Mouse (Mus musculus): ENCODE results near the gene Krtcap3.
A peak's percentile ranks its signal among the peaks of the same experiment; 100 is the strongest.
"Not testable (repeated sequence)": the region's sequence is repeated elsewhere in the genome, so short reads cannot be mapped to it uniquely, and the experiment has no call there.

Gene Krtcap3

DNA sequence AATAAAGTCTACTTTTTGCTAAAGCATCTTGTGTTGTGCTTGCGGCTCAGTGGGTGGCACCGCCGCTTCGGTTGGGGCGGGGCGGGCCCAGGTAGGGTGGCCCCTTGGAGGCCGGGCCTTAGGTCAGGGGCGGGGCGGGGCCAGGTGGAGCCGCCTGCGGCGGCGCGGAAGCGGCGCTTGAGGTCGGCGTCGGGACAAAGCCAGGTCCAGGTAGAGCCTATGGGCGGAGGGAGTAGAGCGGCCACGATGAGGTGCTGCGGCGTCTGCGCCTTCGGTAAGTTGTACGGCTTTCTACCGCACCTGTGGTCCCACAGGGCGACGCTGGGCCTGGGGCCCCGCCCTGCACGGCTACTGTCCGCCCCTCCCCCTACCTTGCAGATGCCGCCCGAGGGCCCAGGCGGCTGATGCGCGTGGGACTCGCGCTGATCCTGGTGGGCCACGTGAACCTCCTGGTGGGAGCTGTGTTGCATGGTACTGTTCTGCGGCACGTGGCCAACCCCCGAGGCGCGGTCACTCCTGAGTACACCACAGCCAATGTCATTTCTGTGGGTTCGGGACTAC lies at the start of gene Krtcap3:
TSS of gene Krtcap3 (plus strand) at position 151 of the 561 bp plus-strand sequence.
- no peak for DNase-seq

DNA sequence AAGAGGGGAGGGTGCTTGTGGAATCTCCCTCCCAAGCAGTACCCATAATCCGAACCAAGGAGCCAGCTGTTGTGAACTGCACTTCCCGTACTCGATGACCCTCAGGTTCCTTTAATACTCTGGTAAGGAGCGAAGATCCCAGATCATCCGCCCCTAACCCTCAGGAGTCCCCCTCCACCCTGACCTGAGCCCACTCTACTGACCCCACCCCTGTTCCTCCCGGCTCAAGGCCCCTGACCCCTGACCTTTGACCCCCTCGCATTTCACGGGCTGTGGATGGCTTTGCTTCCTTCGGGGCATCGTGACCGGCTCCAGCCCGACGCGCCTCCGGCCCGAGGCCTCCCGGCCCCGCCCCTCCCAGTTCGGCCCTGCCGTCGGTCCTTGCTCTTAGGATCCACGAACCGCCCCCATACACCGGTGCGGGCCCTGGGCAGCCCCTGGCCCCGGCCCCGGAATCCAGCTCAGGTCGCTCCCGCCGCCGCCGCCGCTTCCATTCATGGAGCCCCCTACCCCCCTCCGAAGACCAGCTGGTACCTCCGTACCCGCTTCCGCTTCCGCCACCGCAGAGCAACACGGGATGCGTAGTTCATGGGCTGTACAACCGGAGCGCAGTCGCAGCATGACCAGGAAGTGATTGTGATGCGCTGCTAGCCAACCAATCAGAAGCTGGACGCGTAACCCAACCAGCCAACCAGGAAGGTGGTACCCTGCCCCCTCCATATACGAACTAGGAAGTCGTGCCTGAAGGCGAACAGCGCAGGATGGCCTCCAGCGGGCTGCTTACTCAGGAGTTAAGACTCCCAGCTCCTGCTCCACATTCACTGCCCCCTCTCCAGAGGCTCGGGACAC lies 49.5 kb upstream of the Krtcap3 start, which contains the start of gene Zfp513:
TSS of gene Zfp513 (minus strand) at position 562 of the 849 bp plus-strand sequence.
- DNase-seq = peak; percentile 96

DNA sequence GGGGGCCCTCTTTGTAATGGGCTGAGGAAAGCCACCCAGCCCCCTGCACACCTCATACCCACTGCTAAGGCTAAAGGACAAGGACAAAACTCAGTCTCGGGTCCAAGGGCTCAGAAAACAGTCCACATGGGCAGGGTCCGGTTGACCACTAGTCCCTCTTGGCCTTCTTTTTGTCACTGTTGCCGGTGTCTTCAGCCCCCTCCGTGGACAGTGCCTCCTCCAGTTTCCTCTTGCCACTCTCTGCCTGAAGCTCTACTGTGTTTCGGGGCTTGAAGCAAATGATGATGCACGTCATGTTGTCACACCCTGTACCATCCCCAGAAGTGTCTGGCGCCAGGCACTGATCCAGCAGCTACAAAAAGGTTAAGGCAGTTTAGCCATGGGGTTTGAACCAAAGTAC lies 48.6 kb upstream of the Krtcap3 start:
- no peak for DNase-seq

DNA sequence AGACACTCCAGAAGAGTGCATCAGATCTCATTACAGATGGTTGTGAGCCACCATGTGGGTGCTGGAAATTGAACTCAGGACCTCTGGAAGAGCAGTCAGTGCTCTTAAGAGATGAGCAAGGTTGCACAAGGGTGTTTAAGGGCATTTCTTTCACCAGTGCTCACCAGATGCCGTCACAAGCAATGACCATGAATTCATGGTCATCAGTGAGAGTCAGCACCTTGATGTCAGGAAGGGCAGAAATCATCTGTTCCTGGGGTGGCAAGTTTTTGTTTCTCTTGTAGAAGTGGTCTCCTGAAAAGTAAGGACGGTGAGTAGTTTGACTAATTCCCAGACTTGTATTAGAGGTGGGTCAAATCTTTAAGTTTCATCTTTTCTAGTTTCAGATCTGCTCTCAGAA lies 47.6 kb upstream of the Krtcap3 start:
- no peak for DNase-seq

DNA sequence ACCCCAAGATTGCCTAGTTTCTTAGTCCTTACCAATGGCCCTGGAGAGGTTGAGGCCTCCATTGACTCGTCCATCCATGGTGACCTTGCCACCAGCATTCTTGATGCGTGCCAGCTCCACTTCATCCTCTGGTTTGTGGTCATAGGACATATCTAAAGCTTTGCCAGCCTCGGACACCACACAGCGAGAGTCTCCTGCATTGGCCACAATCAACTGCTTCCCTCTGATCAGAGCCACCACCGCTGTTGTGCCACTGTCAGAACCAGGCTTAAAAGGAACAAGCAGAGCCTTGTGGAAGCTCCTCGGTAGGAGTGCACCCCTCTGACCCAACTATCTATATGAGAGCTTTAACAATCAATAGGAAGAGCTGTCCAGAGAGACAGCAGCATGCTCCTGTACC lies 47.1 kb upstream of the Krtcap3 start:
- DNase-seq = no peak

DNA sequence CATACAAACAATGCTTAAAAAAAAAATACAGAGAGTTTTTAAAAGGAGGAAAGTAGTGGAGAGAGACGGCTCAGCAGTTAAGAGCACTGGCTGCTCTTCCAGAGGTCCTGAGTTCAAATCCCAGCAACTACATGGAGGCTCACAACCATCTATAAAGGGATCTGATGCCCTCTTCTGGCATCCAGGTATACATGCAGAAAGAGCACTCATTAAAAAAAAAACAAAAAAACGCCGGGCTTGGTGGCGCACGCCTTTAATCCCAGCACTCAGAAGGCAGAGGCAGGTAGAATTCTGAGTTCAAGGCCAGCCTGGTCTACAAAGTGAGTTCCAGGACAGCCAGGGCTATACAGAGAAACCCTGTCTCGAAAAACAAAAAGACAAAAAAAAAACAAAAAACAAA lies 34.9 kb upstream of the Krtcap3 start:
- not testable (repeated sequence) for DNase-seq

DNA sequence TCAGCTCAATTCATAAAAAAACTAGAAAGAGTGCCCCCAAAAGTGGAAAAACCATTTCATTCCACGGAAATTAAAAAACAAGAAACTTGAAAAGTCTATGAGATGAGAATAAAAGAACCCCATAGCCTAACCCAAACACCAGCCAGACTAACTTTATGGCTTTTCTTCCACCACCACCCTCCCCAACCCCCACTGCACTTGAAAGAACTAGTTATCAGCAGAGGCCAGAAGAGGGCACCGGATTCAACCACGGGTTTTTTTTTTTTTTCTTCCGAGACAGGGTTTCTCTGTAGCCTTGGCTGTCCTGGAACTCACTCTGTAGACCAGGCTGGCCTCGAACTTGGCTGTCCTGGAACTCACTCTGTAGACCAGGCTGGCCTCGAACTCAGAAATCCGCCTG lies 33.2 kb upstream of the Krtcap3 start:
- no peak for DNase-seq

DNA sequence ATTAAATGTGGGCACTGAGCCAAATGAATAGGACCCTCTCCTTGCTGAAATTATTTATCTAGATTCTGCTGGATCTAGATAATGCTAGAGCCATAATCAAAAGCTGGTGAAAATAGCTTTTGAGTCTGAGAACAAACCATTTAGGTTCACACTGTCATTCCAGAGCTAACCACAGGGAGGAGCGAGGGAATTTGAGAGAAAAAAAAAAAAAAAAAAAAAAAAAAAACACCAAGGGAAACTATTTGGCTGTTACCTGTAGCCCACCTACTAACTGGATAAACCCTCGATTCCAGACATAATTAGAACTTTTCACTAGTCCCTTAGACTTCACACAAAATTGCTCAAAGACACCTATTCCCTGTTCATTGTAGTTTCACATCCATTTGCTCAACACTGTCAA lies 32.4 kb upstream of the Krtcap3 start:
- DNase-seq = no peak

DNA sequence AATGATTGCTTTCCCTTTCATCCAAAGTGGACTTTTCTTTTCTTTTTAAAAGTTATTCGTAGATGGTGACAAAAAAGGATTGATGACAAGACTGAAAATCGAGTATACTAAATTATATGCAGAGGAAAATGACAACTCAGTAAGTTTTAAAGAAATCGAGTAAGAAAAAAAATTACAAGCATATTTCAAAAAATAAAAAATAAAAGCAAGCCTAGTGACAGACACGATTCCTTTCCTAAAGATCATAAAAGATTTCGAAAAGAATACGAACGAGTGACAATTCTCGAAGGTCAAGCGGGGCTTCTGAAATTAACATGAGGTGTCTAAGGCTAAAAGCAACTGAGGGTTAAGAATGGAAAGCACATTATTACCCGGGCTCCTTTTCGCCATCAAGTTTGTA lies 32.0 kb upstream of the Krtcap3 start:
- no peak for DNase-seq

DNA sequence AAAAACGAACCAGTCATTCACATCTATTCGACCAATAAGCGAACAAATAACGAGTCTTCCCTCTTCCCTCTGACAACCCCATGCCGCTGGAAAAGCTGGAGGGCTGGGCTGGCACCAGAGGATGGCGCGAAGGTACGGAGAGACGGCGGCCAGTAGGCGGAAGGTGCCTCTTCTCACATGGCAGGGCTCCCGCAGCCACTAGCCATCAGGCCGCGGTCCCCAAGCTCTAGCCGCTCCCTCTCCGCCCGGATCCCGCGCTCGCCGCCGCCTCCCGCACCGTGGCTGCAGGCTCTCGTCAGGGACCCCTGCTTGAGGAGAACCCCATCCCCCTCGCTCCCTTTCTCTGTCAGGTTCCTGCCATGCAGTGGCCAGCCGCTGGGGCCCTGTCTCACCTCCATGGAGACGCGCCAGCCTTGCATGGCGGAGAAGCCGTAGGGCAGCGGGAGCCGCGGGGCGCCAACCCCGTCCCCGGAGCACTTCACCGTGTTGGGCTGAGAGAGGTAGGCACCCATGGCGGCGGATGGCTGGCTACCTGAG lies 31.5 kb upstream of the Krtcap3 start:
- no peak for DNase-seq

DNA sequence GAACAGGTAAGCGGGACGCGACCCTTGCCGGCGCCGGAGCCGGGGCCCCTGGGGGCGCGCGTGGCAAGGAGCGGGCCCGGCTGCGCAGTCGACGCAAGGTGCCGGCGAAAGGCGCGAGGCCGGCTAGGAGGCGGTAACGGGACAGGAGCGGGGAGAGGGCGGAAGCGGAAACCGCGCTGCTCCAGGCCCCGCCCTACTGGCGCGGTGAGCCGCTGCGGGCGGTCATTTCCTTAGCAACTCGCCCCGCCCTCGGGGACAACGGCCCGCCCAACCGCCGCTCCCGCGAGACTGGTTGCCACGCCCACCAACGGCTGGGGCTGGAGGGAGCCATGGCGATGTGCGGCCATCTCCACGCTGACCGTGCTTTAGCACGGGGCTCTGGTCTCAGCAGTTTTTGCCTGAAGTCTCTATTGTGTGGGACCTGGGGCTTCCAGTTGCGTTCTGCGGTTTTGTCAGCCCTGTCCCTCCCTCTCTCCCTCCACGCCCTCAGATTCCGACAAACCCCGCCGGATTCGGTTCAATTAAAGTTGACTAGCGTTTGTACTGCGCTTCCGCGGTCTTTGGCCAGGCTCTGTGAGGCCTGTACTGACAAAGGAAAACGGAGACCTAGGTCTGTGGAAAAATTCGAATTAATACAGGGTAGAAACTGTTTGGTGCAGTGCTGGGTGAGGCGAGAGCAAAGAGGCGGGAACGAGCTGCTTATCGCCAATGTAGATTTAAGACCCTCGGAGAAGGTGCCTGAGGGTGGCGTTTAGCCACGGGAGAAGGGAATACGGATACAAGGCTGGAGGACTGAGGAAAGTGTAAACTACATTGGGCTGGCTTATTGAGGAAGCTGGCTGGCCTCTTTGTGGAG lies 30.8 kb upstream of the Krtcap3 start, which contains the start of gene Ppm1g:
TSS of gene Ppm1g (minus strand) at position 240 of the 856 bp plus-strand sequence.
- DNase-seq = peak; percentile 95

DNA sequence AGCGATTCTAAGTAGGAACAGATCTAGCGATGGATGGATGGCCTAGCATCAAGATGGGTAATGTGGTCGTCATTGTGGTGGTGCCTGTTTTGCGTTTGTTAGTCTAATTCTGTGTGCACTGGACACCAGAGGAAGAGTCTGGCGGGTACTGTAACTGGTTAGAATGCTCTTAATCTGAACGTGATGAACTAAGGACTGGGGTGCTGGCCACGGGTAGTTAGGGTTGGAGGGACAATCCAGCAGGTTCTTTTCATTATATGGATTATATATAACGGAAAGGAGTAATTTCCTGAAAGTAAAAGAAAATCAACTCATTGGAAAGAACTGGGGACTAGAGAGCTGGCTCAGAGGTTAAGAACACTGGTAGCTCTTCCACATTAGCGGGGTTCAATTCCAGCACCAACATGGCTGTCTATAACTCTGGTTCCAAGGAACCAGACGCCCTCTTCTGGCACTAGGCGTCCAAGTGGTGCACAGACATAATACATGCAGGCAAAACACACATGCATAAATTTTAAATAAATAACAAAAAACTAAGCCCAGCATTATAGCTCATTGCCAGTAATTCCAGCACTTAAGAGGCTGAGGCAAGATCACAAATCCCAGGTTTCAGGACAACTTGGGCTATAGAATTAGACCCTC lies 30.1 kb upstream of the Krtcap3 start:
- DNase-seq = no peak

DNA sequence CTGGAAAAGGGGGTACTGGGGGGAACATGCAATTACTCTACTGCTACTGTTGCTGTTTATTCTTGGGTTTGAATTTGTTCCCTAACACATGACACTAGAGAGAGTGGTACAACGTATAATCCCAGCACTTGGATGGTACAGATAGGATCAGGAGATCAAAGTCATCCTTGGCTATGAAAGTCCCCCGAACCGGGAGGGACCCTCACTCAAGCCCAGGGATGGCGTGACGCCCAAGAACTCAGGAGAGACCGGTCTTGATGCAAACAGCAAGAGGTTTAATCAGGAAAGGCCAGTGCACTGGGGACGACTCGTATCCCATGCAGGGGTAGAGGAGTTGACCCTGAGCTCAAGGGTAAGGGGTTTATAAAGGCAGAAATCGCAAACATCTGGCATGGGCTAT lies 28.8 kb upstream of the Krtcap3 start:
- no peak for DNase-seq

DNA sequence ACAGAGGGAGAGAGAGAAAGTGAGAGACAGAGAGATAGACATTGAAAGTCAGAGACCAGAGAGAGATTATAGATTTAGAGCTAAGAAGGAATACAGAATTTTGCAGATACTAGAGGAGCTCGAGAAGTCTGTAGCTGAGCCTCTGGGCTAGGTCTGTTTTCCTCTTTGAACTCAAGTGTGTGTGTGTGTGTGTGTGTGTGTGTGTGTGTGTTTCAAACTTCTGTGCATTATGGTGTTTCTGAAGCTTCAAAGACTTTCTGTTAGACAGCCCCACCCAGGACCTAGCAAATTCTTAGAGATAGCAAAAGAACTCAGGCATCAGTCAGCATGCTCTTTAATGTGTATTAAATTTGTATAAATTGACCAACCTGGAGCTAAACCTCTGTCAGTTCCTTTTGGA lies 24.9 kb upstream of the Krtcap3 start:
- DNase-seq = no peak

DNA sequence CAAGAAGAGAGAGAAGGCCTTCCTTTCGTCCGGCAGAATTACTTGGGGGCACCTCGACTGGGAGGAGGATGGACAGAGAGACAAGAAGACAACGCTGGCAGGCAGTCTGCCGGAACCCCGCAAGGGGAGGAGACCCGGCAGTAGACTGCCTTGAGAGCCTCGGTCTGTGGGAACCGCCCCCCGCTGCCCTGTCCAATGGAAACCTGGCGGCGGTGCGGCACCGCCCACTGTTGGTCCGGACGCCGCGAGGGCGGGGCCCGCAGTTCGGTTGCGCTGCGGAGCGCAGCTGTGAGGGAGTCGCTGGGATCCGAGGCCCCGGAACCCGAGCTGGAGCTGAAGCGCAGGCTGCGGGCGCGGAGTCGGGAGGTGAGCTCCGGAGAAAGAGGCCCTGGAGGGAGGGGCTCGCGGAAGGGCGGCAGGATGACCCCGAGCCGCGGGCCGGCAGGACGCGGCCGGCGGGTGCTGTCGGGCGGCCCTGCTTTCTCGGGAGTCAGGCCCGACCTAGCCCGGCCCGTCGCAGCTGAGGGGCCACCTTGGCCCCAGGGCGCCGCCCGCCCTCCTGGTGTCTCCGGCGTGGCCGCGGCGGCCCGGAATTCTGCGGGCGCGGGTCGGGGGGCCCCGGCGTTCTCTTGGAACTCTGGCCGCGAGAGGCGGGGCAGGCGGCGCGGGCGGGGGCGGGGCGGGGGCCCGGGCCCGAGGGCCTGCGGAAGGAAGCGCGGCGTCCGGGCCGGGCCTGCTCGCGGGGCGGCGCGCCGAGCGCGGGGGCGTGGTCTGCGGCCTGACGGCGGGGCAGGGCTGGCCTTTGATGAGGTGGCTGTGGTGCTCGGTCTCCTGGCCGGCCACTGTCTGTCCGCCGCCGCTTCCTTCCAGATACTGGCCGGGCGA lies 10.6 kb upstream of the Krtcap3 start, which contains the start of the genes Nrbp1 and Gm9970:
TSS of gene Nrbp1 (plus strand) at position 228 of the 885 bp plus-strand sequence.
TSS of gene Gm9970 (minus strand) at position 596 of the 885 bp plus-strand sequence.
- peak; percentile 94 for DNase-seq

DNA sequence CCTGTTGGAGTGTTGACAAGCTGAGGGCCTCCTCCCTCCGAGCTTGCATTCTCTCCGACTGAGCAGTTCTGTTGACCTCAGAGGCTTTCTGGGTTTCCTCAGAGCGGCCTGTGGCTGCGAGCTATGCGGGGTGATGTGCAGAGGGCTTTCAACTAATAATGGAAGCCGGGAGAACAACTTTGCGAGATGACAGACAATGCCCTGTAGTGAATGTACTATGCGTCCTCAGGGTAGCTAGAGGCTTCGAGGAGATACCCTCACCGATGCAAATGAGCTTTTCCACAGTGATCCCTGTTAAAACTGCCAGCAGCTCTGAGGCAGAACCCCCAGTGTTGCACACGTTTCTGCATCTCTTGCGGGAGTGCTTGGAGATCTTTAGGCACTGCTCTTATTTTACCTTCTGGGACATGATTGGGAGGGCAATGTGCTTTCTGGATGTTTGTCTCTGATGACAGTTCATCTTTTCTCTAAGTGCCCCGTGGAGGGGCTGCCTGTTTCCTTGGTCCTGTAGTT lies 9.9 kb upstream of the Krtcap3 start:
- DNase-seq = no peak

DNA sequence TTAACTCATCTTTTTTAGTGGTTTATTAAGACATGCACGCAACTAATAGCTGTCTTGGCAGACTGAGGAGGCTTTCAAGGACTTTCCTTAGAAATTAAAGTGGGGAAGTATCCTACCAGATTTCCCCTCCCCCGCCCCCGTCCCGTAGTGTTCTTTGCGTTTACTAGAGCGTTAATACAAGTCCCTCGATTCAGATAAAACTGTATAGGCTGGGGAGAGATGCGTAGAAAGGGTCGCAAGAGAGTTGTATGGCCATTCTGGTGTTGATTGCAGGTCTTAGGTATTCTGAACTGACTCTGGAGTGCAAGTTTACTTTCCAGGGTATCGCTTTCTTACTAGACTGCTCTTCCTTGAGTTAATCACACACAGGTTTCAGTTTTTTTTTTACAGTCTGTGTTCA lies 9.3 kb upstream of the Krtcap3 start:
- no peak for DNase-seq

DNA sequence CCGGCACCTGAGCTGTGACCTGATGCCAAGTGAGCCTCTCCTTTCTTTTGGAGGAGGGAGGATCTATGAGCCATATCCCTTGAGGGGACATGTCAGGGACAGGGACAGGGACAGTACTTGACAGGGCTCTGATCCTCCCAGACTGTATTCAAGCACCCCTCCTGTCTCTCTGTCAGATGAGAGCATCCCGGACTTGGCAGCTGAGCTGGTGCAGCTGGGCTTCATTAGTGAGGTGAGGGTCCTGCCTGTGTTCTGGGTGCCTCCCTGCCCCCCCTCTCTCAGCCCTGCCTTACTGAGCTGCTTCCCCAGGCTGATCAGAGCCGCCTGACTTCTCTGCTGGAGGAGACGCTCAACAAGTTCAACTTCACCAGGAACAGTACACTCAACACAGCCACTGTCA lies 775 bp upstream of the Krtcap3 start:
- DNase-seq = no peak

DNA sequence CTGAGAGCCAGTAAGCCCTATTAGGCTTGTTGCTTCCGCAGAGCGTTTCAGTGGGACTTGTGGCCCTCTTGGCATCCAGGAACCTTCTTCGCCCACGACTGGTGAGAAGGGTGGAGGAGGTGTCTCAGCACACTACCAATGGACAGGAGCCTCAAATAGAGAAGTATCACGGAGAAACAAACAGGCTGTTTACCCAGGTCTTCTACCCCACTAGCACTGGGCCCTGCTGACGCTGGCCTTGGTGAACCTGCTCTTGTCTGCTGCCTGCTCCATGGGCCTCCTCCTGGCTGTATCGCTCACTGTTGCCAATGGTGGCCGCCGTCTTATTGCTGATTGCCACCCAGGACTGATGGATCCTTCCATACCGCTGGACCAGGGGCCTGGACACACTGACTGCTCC lies 660 bp downstream of the Krtcap3 start:
- DNase-seq = no peak

DNA sequence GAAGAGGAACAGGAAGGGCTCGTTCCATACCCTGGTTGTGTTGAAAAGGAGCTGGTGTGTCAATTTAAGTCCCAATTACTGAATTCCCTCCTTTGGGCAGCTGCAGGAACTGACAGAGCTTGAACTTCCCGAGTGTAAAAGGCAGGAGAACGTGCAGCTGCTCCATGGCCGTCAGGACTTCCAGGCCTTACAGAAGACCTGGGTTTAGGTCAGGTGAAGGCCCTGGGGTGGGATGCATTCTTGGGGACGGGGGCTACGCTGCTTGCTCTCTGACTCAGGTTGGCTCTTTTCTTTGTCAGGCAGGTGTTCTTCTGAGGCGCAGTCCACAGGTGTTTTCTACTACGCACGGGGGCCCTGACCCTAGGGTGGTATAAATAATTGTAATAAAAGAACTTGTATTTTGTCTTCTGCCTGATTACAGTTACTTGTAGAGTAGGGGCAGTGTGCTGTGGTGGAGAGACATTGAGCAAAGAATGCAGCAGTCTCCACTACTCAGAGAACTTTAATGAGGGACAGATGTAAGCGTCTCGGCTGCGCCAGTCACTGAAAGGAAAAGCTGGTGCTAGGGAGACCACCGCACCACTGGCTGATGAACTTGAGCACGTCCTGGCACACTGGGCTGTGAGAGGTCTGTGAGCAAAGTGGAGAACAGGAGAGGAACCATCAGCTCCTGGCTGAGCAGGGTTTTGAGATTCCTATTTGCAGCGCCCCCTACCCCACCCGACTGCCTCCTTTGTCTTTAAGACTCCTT lies 1.5 kb downstream of the Krtcap3 start:
- DNase-seq = no peak
